Mouse (Mus musculus) neutrophil, adult 83 days (primary cell): ENCODE results near the gene Fkbp7. TPM values are rescaled to one million over a fixed set of nuclear protein-coding genes. Genes with fewer than 3 reads are reported as not detected.

Experiments used
- total RNA-seq, 2 experiments: library from RNA; stranded (reverse); gene quantifications; one replicate each; pipeline ENCODE4 v1.2.4; 2023

The Fkbp7 gene
- 1 to 10 TPM; 2.7 to 4.8 TPM for total RNA-seq

DNA sequence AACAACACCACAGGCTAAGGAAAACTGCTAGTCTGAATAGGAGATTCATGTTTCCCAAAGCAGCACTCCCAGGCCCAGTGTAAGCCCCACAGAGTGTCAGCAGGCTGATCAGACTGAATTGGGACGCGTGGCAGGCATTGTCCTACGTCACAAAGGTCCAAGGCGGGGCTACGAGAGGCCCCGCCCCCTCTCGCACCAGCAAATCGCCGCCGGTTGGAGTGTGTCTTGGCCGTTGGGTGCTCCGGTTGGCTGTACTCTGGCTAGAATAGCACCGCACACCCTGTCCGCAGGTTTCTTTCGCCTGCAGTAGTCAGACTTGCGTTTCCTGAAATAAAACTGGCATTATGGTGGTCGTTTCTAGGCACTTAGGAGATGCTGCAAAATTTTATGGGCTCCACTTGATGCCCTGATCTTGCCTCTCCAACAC, at the start of gene Fkbp7:
Gene Fkbp7 (minus strand): TSS at position 151 of the 427 bp plus-strand sequence.

DNA sequence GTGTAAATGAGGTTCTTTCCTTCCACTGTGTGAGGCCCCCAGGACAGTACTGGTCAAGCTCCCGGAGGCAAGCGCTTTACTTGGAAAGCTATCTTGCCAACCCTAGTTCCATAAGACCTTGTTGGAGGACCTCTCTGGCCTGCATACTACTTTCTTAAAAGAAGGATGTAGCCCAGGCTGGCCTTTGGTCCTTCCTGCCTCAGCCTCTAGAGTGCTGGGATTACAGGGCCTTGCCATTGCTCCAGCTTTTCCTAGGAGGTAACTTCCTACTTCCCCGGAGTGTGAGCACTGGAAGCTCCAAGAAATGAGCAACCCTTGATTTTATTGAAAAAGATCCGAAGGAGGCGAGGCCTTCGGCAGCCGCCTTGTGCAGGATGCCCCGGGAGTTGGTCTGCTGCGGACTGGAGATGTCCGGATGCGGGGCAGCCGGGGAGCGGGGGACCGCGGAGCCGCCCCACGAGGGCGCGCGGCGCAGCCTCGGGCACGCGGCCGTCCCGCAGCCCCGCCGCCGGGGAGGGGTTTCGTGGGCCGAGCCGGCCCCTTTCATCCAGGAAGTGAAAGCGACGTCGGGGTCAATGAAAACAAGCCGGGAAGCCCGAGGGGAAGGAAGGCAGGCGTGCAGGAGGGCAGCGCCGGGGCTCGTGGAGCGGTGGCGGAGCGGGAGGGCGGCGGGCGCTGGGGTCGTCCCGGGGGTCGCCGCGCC, 2.0 kb upstream of the Fkbp7 start, which contains the start of gene Plekha3:
Gene Plekha3 (plus strand): TSS at position 557 of the 703 bp plus-strand sequence.

DNA sequence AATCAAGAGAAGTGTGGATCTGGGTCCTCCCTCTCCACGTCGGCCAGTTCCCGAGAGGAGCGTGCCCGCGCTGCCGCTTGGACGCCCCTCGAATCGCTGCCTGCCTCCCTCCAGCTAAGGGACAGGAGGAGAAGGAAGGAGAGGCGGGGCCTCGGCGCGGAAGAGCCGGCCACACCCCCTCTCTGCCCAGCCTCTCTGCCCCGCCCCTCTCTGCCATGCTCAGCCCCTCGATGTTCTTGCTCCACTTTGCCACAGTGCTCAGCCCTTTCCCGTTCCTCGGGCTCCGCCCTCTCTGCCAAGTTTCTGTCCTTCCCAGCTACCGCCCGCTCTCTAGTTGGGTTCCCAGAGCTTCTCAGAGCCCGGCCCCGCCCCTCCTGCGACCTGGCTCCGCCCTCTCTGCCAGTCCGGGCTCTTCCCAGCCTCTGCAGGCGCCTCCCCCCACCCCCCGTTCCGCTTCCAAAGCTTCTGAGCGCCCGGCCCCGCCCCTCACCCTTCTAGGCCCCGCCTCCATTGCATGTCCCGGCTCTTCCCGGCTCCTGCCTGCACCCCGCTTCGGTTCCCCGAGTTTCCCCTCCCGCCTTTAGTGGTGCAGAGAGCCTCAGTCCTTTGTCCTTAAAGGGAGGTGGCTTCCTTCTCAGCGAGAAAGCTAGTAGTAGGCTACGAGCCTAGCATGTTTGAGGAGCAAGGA, 24.9 kb downstream of the Fkbp7 start, which contains the start of the genes Prkra and Pjvk:
Gene Prkra (minus strand): TSS at position 133 of the 688 bp plus-strand sequence.
Gene Pjvk (plus strand): TSS at position 594 of the 688 bp plus-strand sequence.

Other genes starting within 250 kb of the Fkbp7 start
- gene Prkra, start 25.1 kb downstream of the Fkbp7 start, total RNA-seq = 10 to 100 TPM; 12.8 to 13.7 TPM
- gene Pjvk, start 24.6 kb downstream of the Fkbp7 start, total RNA-seq = not detected
- gene Plekha3, start 2.2 kb upstream of the Fkbp7 start, total RNA-seq = 10 to 100 TPM; 11.0 to 11.1 TPM